Mouse (Mus musculus) small intestine, adult 2 months (tissue): ENCODE measurements around the gene 6030408B16Rik. TPM values are rescaled to one million over a fixed set of nuclear protein-coding genes. Genes with fewer than 3 reads are reported as not detected.

ENCODE experiments used
- H3K27ac ChIP-seq: fragments of 200-500 bp; 2 replicates; pipeline ENCODE4 v1.5.1; 2012; ENCODE audit warnings: low read depth, low read length, control low read depth, inconsistent platforms; ENCODE audit not compliant: insufficient read depth
- H3K27me3 ChIP-seq: fragments of 200-500 bp; 2 replicates; pipeline ENCODE4 v1.6.1; 2012; ENCODE audit warnings: mild to moderate bottlenecking, moderate library complexity, low read length, inconsistent platforms; ENCODE audit not compliant: control insufficient read depth, insufficient read depth
- H3K36me3 ChIP-seq: fragments of 200-500 bp; 2 replicates; pipeline ENCODE4 v1.6.1; 2012; ENCODE audit warnings: mild to moderate bottlenecking, low read length, control low read depth, inconsistent platforms; ENCODE audit not compliant: control insufficient read depth, insufficient read depth
- H3K4me1 ChIP-seq: fragments of 200-500 bp; 2 replicates; pipeline ENCODE4 v1.6.1; 2012; ENCODE audit warnings: low read length, inconsistent platforms, mixed read lengths; ENCODE audit not compliant: control insufficient read depth, insufficient read depth, insufficient read length
- H3K4me3 ChIP-seq: fragments of 200-500 bp; 2 replicates; pipeline ENCODE4 v1.5.1; 2012; ENCODE audit warnings: low read depth, mild to moderate bottlenecking, control low read depth, inconsistent platforms, low read length, moderate library complexity
- CTCF ChIP-seq: fragments of 200-500 bp; IDR thresholded peaks from 2 replicates; pipeline ENCODE4 v1.5.1; 2012; ENCODE audit warnings: low read depth, mild to moderate bottlenecking, control low read depth, inconsistent platforms, low read length, moderate library complexity, mixed read lengths; ENCODE audit not compliant: insufficient replicate concordance, insufficient read length; ENCODE audit errors: extremely low read depth
- POLR2A ChIP-seq: fragments of 200-500 bp; IDR thresholded peaks from 2 replicates; pipeline ENCODE4 v1.6.1; 2012; ENCODE audit warnings: low read depth, mild to moderate bottlenecking, control low read depth, inconsistent platforms, low read length, moderate library complexity
- WGBS: fragments of 180-500 bp; shearing (Covaris S2); methylation state at CpG from one replicate; pipeline ENCODE4 v1.1.7; 2018; 5-methylcytosine and 5-hydroxymethylcytosine counted together
- polyA plus RNA-seq: library from polyadenylated mRNA; depleted of rRNA; stranded (reverse); fragments of >200 nt; gene quantifications from 2 replicates; pipeline ENCODE4 v1.2.3, GENCODE M21; 2012

6030408B16Rik gene
- polyA plus RNA-seq, 1 experiment: 0.14 TPM

GRCm38 (mm10) chr15:101258420-101258819, 34.6 kb upstream of the 6030408B16Rik start:
- Histone ChIP-seq H3K27ac (no peak overlapping the region), H3K4me1 (peaks cover 6% of the 10 kb centered on the region), H3K27me3 (peaks cover 9% of the 10 kb centered on the region), H3K36me3 (no peaks in the 10 kb centered on the region), H3K4me3 (no peak overlapping the region)
- 80% methylated on average over 11 of the region's 11 CpGs for WGBS
- TF ChIP-seq CTCF (no peak), POLR2A (no peak)

- H3K36me3 ChIP-seq: no peaks in the 10 kb centered on the region
- no peaks in the 10 kb centered on the region; the same call in none of the 2 replicates for H3K4me1 ChIP-seq
- no peak overlapping the region for H3K4me3 ChIP-seq
- peak overlapping the region; percentile 40 for H3K27ac ChIP-seq
- no peaks in the 10 kb centered on the region for H3K27me3 ChIP-seq
- no peak for TF ChIP-seq POLR2A
- WGBS: 78% methylated on average over 3 of the region's 3 CpGs
Measured at GRCm38 (mm10) chr15:101259922-101260321, 33.1 kb upstream of the 6030408B16Rik start.

- H3K27ac ChIP-seq: peak overlapping the region; percentile 66
- 65% methylated on average over 10 of the region's 10 CpGs for WGBS
- no peak for TF ChIP-seq POLR2A
- TF ChIP-seq CTCF: no peak
Measured at GRCm38 (mm10) chr15:101260387-101260786, 32.6 kb upstream of the 6030408B16Rik start.

GRCm38 (mm10) chr15:101260874-101261622, 32.0 kb upstream of the 6030408B16Rik start:
- no peaks in the 10 kb centered on the region for H3K27me3 ChIP-seq
- TF ChIP-seq CTCF (no peak), POLR2A (no peak)
- no peak overlapping the region for H3K4me3 ChIP-seq
- 61% methylated on average over 13 of the region's 13 CpGs for WGBS
- H3K4me1 ChIP-seq: peaks cover 2% of the 10 kb centered on the region
- no peaks in the 10 kb centered on the region for H3K36me3 ChIP-seq
- H3K27ac ChIP-seq: peak overlapping the region; percentile 66

More at GRCm38 (mm10) chr15:101260387-101260786, 32.6 kb upstream of the 6030408B16Rik start:
- Histone ChIP-seq H3K27me3 (no peaks in the 10 kb centered on the region), H3K36me3 (no peaks in the 10 kb centered on the region), H3K4me1 (no peaks in the 10 kb centered on the region; the same call in none of the 2 replicates), H3K4me3 (no peak overlapping the region)

- Histone ChIP-seq H3K27me3 (peaks cover 12% of the 10 kb centered on the region; the same call in 1 of the 2 replicates), H3K4me3 (no peak overlapping the region), H3K4me1 (peaks cover 5% of the 10 kb centered on the region), H3K36me3 (no peaks in the 10 kb centered on the region), H3K27ac (no peak overlapping the region)
- TF ChIP-seq CTCF (no peak), POLR2A (no peak)
- 58% methylated on average over 5 of the region's 5 CpGs for WGBS
Measured at GRCm38 (mm10) chr15:101262502-101262901, 30.5 kb upstream of the 6030408B16Rik start.

- Histone ChIP-seq H3K27me3 (peaks cover 12% of the 10 kb centered on the region; the same call in 1 of the 2 replicates), H3K4me1 (peaks cover 5% of the 10 kb centered on the region), H3K4me3 (peak overlapping the region; percentile 70), H3K27ac (peak overlapping the region; percentile 29), H3K36me3 (no peaks in the 10 kb centered on the region)
- TF ChIP-seq POLR2A (peak; percentile 55; the same call in 1 of the 2 replicates), CTCF (no peak)
- WGBS: 2% methylated on average over 57 of the region's 57 CpGs
Measured at GRCm38 (mm10) chr15:101266132-101266963, 26.7 kb upstream of the 6030408B16Rik start.
